Mouse (Mus musculus): Measurements from ENCODE around the gene Usp50. TPM values are rescaled to one million over a fixed set of nuclear protein-coding genes. Genes with fewer than 3 reads are reported as not detected.

Usp50 gene
- total and polyA plus RNA-seq, 3 experiments, result 0.37 to 3.2 (median 0.89) TPM

DNA sequence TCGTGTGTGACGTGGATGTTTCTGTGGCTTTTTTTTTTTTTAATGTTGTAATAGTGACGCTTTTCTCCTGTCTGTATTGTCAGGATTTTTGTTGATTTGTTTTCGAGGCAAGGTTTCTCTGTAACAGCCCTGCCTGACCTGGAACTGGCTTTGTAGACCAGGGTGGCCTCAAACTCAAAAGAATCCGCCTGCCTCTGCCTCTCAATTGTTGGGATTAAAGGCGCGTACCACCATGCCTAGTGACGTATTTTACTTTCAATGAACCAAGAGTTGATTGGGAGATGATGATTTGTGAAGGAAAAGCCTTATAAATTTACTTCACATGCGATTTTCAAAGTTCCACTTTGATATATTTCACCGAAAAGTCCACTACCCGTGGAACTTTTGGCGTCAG lies 107.2 kb downstream of the Usp50 start, which contains the start of gene Gabpb1:
Gene Gabpb1 (minus strand): TSS at position 216 of the 394 bp plus-strand sequence.
- TF ChIP-seq MEF2A (IDR thresholded peaks at IDR 0.05; ENCODE audit: borderline replicate concordance, low read depth, low read length), result no peak
- TF ChIP-seq IRF4 (IDR thresholded peaks at IDR 0.05; ENCODE audit: low read depth, low read length), result no peak
- 0 out of 2 replicates have a peak, but pooled peaks have one; percentile 20 for TF ChIP-seq SIN3A (IDR thresholded peaks at IDR 0.05; ENCODE audit: low read length)
- peak; percentile 69; the same call in 1 of the 2 replicates for TF ChIP-seq CHD1 (IDR thresholded peaks at IDR 0.05; ENCODE audit: low read depth, low read length)
- no peak for TF ChIP-seq ZMIZ1 (IDR thresholded peaks at IDR 0.05; ENCODE audit: low read depth, low read length)
- no peak for TF ChIP-seq GABPA (IDR thresholded peaks at IDR 0.05; ENCODE audit: insufficient replicate concordance, low read depth, low read length)
- 0 out of 2 replicates have a peak, but pooled peaks have one; percentile 20 for TF ChIP-seq MXI1 (IDR thresholded peaks at IDR 0.05; ENCODE audit: low read depth, low read length)
- Histone ChIP-seq H3K4me3 (replicated peaks in 1 of 3; ENCODE audit: low read depth in 2 of 3, low read length in 2 of 3, poor library complexity in 1 of 3) (peak within 1 kb of the TSS; percentile 75 to 93 (median 89)), H3K4me2 (ENCODE audit: insufficient read depth, low read depth, poor library complexity, severe bottlenecking) (peak within 1 kb of the TSS; percentile 96), H3K27me3 (replicated peaks) (no peaks in the 10 kb centered on the region), H3K4me1 (ENCODE audit: control insufficient read depth in 1 of 2, insufficient read depth in 2 of 2) (peaks cover 2 to 32% of the 10 kb centered on the region in 2 experiments; a peak in 3 of 4 replicates), H3K9ac (ENCODE audit: insufficient read depth, low read depth) (peak within 1 kb of the TSS; percentile 74), H3K27ac (ENCODE audit: insufficient read depth, low read depth) (peak within 1 kb of the TSS; percentile 95), H3K9me3 (replicated peaks; ENCODE audit: low read length) (no peaks in the 10 kb centered on the region), H3K36me3 (replicated peaks in 1 of 2; ENCODE audit: control insufficient read depth in 1 of 2, insufficient read depth in 1 of 2, low read length in 1 of 2) (peaks cover 0 to 12% of the 10 kb centered on the region in 2 experiments), H3K79me2 (replicated peaks; ENCODE audit: control insufficient read depth, extremely low read depth, insufficient read depth, poor library complexity, severe bottlenecking) (peaks cover 58% of the 10 kb centered on the region)
- in situ Hi-C loops (cut with MboI; ENCODE audit: low pct_ligation_motif_present, low pct_unique_long_range_greater_than_20kb, low sequenced_read_pairs), result no loop called here
- peak; percentile 34 for DNase-seq (ENCODE audit: extremely low read depth)
- dilution Hi-C loops (cut with MboI; ENCODE audit: extremely low pct_ligation_motif_present, extremely low pct_unique_long_range_greater_than_20kb, low sequenced_read_pairs), result no loop called here

DNA sequence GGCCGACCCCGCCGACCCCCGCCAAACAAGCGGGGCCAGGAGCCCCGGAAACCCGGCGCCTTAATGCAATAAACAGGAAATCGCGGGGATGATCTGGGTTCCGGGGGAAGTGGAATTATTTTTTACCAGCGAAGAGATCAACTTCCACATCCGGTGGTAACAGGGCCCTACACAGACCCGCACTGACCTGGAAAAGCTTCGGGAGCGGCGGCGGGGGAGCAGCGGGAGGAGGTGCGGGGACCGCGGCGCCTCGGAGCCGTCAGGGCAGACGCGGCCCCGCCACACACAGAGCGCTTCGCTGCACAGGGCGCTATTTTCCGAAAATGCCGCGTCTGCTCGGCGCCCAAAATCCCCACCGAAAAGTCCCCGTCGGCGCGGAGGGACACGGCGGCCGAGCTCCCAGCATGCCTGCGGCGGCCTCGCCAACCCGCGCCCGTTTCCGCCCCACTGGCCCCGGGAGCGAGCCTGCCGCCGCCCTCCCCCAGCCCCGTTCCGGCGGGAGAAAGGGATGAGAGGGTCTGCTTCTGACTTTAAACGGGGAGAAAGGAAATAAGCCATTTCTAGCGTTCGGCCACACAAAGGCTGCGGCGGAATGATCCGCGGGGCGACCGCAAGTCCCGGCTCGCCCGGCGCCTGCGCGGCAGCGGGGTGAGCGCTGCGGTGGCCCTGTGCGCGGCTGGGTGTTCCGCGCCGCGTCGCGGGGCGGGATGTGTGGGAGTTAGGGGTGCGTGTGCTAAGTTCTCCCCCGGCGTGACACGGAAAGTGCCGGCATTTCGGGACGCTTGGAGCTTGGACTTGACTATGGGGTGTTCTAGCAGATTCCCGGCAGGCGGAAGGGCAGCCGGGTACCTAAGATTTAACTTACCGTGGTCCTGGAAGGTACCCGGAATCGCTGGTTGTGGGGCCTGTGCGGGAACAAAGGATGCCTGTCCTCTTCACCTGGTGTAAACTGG lies 107.8 kb downstream of the Usp50 start:
- Histone ChIP-seq H3K36me3 (replicated peaks in 1 of 2; ENCODE audit: control insufficient read depth in 1 of 2, insufficient read depth in 1 of 2, low read length in 1 of 2) (peaks cover 0 to 14% of the 10 kb centered on the region in 2 experiments), H3K4me3 (replicated peaks in 1 of 3; ENCODE audit: low read depth in 2 of 3, low read length in 2 of 3, poor library complexity in 1 of 3) (peak overlapping the region; percentile 75 to 93 (median 89)), H3K27ac (ENCODE audit: insufficient read depth, low read depth) (peak overlapping the region; percentile 95), H3K27me3 (replicated peaks) (no peaks in the 10 kb centered on the region), H3K4me1 (ENCODE audit: control insufficient read depth in 1 of 2, insufficient read depth in 2 of 2) (peaks cover 2 to 32% of the 10 kb centered on the region in 2 experiments; a peak in 3 of 4 replicates), H3K4me2 (ENCODE audit: insufficient read depth, low read depth, poor library complexity, severe bottlenecking) (0 out of 2 replicates have a peak overlapping the region, but pooled peaks have one; percentile 96), H3K9ac (ENCODE audit: insufficient read depth, low read depth) (peak overlapping the region; percentile 74), H3K9me3 (replicated peaks; ENCODE audit: low read length) (no peaks in the 10 kb centered on the region), H3K79me2 (replicated peaks; ENCODE audit: control insufficient read depth, extremely low read depth, insufficient read depth, poor library complexity, severe bottlenecking) (peaks cover 64% of the 10 kb centered on the region)
- dilution Hi-C loops (cut with MboI; ENCODE audit: extremely low pct_ligation_motif_present, extremely low pct_unique_long_range_greater_than_20kb, low sequenced_read_pairs), result no loop called here
- in situ Hi-C loops (cut with MboI; ENCODE audit: low pct_ligation_motif_present, low pct_unique_long_range_greater_than_20kb, low sequenced_read_pairs), result no loop called here
- DNase-seq (ENCODE audit: extremely low read depth), result peak; percentile 81
- peak; percentile 87 for TF ChIP-seq SIN3A (IDR thresholded peaks at IDR 0.05; ENCODE audit: low read length)
- no peak for TF ChIP-seq MAZ (IDR thresholded peaks at IDR 0.05; ENCODE audit: low read depth, low read length)
- peak; percentile 39; the same call in 1 of the 2 replicates for TF ChIP-seq MEF2A (IDR thresholded peaks at IDR 0.05; ENCODE audit: borderline replicate concordance, low read depth, low read length)
- TF ChIP-seq ZKSCAN1 (IDR thresholded peaks at IDR 0.05; ENCODE audit: borderline replicate concordance, low read depth, low read length), result no peak
- TF ChIP-seq NRF1 (IDR thresholded peaks at IDR 0.05; ENCODE audit: low read depth, low read length), result peak; percentile 90
- 0 out of 2 replicates have a peak, but pooled peaks have one; percentile 9 for TF ChIP-seq ZNF384 (IDR thresholded peaks at IDR 0.05; ENCODE audit: low read depth, low read length)
- TF ChIP-seq IRF4 (IDR thresholded peaks at IDR 0.05; ENCODE audit: low read depth, low read length), result no peak
- TF ChIP-seq ZC3H11A (IDR thresholded peaks at IDR 0.05; ENCODE audit: low read depth, low read length), result no peak
- peak; percentile 76 for TF ChIP-seq HCFC1 (IDR thresholded peaks at IDR 0.05; ENCODE audit: low read depth, low read length)
- peak; percentile 58; the same call in 1 of the 2 replicates for TF ChIP-seq UBTF (IDR thresholded peaks at IDR 0.05; ENCODE audit: low read depth, low read length)
- TF ChIP-seq POLR2AphosphoS2 (IDR thresholded peaks at IDR 0.05; ENCODE audit: low read depth, low read length), result peak; percentile 82
- TF ChIP-seq CHD2 (IDR thresholded peaks at IDR 0.05; ENCODE audit: low read length), result peak; percentile 47; the same call in 1 of the 2 replicates
- no peak for TF ChIP-seq GABPA (IDR thresholded peaks at IDR 0.05; ENCODE audit: insufficient replicate concordance, low read depth, low read length)
- no peak for TF ChIP-seq JUND (conservative IDR thresholded peaks at IDR 0.05; ENCODE audit: low read depth, low read length)
- no peak for TF ChIP-seq EP300 (IDR thresholded peaks at IDR 0.05; ENCODE audit: low read length)
- TF ChIP-seq RAD21 (IDR thresholded peaks at IDR 0.05; ENCODE audit: low read depth, low read length), result no peak
- peak; percentile 71 for TF ChIP-seq TBP (conservative IDR thresholded peaks at IDR 0.05; ENCODE audit: low read depth, low read length)
- TF ChIP-seq PAX5 (IDR thresholded peaks at IDR 0.05; ENCODE audit: low read length), result no peak
- TF ChIP-seq MXI1 (IDR thresholded peaks at IDR 0.05; ENCODE audit: low read depth, low read length), result no peak; the same call in 1 of the 2 replicates
- peak; percentile 81 for TF ChIP-seq POLR2A (IDR thresholded peaks at IDR 0.05; ENCODE audit: low read depth, low read length)
- no peak for TF ChIP-seq USF2 (conservative IDR thresholded peaks at IDR 0.05; ENCODE audit: low read depth, low read length)
- TF ChIP-seq MAX (IDR thresholded peaks at IDR 0.05; ENCODE audit: low read length), result peak; percentile 40; the same call in 1 of the 2 replicates
- no peak for TF ChIP-seq JUN (IDR thresholded peaks at IDR 0.05; ENCODE audit: insufficient read depth, low read depth, low read length)
- no peak for TF ChIP-seq SMC3 (IDR thresholded peaks at IDR 0.05; ENCODE audit: low read depth, low read length)
- no peak for TF ChIP-seq USF1 (IDR thresholded peaks at IDR 0.05; ENCODE audit: low read depth, low read length)
- 0 out of 2 replicates have a peak, but pooled peaks have one; percentile 33 for TF ChIP-seq MYC (IDR thresholded peaks at IDR 0.05; ENCODE audit: low read depth, low read length)
